Mouse (Mus musculus) hindbrain, embryonic 16.5 days (tissue): ENCODE measurements around the gene Tmem128. TPM values are rescaled to one million over a fixed set of nuclear protein-coding genes. Genes with fewer than 3 reads are reported as not detected.

Source experiments
- ATAC-seq: fragments of 200-750 bp; cut with Nextera tagmentation; 2 replicates; pipeline ENCODE4 v1.8.0; 2017; ENCODE audit warnings: moderate TSS enrichment, moderate library complexity
- H3K27ac ChIP-seq: fragments of 300-500 bp; sonication (generic); 2 replicates; pipeline ENCODE4 v1.5.1; 2014; ENCODE audit warnings: low read depth, mild to moderate bottlenecking, control low read depth, low read length, moderate library complexity
- H3K27me3 ChIP-seq: fragments of 300-500 bp; sonication (generic); replicated peaks from 2 replicates; pipeline ENCODE4 v1.6.1; 2014; ENCODE audit warnings: low read length; ENCODE audit not compliant: control insufficient read depth, insufficient read depth
- H3K36me3 ChIP-seq: fragments of 300-500 bp; sonication (generic); 2 replicates; pipeline ENCODE4 v1.6.1; 2014; ENCODE audit warnings: mild to moderate bottlenecking, low read length, moderate library complexity, mixed read lengths; ENCODE audit not compliant: control insufficient read depth, insufficient read depth
- H3K4me1 ChIP-seq: fragments of 300-500 bp; sonication (generic); 2 replicates; pipeline ENCODE4 v1.6.1; 2014; ENCODE audit warnings: low read depth, low read length; ENCODE audit not compliant: control insufficient read depth, insufficient read depth
- H3K4me2 ChIP-seq: fragments of 300-500 bp; sonication (generic); 2 replicates; pipeline ENCODE4 v1.6.1; 2014; ENCODE audit warnings: mild to moderate bottlenecking, low read length, control low read depth, moderate library complexity
- H3K4me3 ChIP-seq: fragments of 300-500 bp; sonication (generic); 2 replicates; pipeline ENCODE4 v1.5.1; 2014; ENCODE audit warnings: mild to moderate bottlenecking, low read length, control low read depth, moderate library complexity
- H3K9ac ChIP-seq: fragments of 300-500 bp; sonication (generic); 2 replicates; pipeline ENCODE4 v1.6.1; 2014; ENCODE audit warnings: low read depth, mild to moderate bottlenecking, control low read depth, low read length, moderate library complexity
- H3K9me3 ChIP-seq: fragments of 300-500 bp; sonication (generic); 2 replicates; pipeline ENCODE4 v1.6.1; 2014; ENCODE audit warnings: mild to moderate bottlenecking, low read length, moderate library complexity; ENCODE audit not compliant: control insufficient read depth
- WGBS: fragments of 180-500 bp; shearing (Covaris S2); extraction: QIAGEN DNeasy Blood & Tissue Kit; methylation state at CpG from one replicate; pipeline ENCODE4 v1.1.7; 2014; 5-methylcytosine and 5-hydroxymethylcytosine counted together
- polyA plus RNA-seq: library from polyadenylated mRNA; unstranded; fragments of >200 nt; fragmentation: Nextera tagmentation; extraction: Ambion mirVana; gene quantifications from 2 replicates; pipeline ENCODE4 v1.2.1, GENCODE M21; 2015

Tmem128 gene
- polyA plus RNA-seq: 89.3 and 91.4 TPM in 2 replicates

- under 1% methylated on average over 40 of the region's 40 CpGs for WGBS
- peak within 1 kb of the TSS; percentile 71 for H3K4me3 ChIP-seq
Measured at GRCm38 (mm10) chr5:38260107-38260682, at the start of gene Tmem128. Gene Tmem128 (plus strand): TSS chr5:38260185.

DNA sequence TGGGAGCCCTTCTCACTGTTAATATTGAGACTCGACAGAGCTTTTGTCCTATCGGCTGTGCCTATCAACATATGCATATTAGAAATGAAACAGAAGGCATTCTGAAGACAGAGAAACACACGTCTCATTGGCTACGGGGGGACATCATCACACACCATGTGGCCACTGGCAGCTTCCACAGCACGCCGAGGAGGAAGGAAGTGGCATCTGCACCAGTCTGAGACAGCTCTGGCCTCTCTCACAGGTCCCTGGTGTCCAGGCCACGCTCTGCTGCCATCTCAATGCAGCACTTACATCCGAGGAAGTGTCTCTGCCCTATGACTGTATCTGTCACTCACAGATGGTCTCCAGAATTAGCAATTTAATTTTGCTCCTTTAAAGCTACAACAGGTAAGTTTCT, 48.3 kb upstream of the Tmem128 start:
- Histone ChIP-seq H3K27ac (no peak overlapping the region), H3K4me1 (no peaks in the 10 kb centered on the region), H3K27me3 (no peaks in the 10 kb centered on the region), H3K9ac (no peak overlapping the region), H3K36me3 (peaks cover 35% of the 10 kb centered on the region), H3K4me3 (no peak overlapping the region), H3K4me2 (no peak overlapping the region), H3K9me3 (no peaks in the 10 kb centered on the region)
- WGBS: 88% methylated on average over 8 of the region's 8 CpGs
- no peak for ATAC-seq

More at GRCm38 (mm10) chr5:38260107-38260682, at the start of gene Tmem128:
- Histone ChIP-seq H3K4me2 (peak within 1 kb of the TSS; percentile 77), H3K9me3 (no peaks in the 10 kb centered on the region), H3K27ac (peak within 1 kb of the TSS; percentile 77), H3K9ac (peak within 1 kb of the TSS; percentile 81), H3K4me1 (peaks cover 6% of the 10 kb centered on the region), H3K27me3 (no peaks in the 10 kb centered on the region; the same call in 1 of the 2 replicates), H3K36me3 (peaks cover 16% of the 10 kb centered on the region)
- ATAC-seq: peak; percentile 86

- no peak overlapping the region for H3K4me2 ChIP-seq
- WGBS: 83% methylated on average over 6 of the region's 6 CpGs
- no peak overlapping the region for H3K27ac ChIP-seq
- H3K9ac ChIP-seq: no peak overlapping the region
- no peaks in the 10 kb centered on the region for H3K27me3 ChIP-seq
- H3K4me3 ChIP-seq: no peak overlapping the region
- H3K36me3 ChIP-seq: peaks cover 35% of the 10 kb centered on the region
- ATAC-seq: no peak
- H3K9me3 ChIP-seq: no peaks in the 10 kb centered on the region
- no peaks in the 10 kb centered on the region for H3K4me1 ChIP-seq
Measured at GRCm38 (mm10) chr5:38213009-38213408, 47.0 kb upstream of the Tmem128 start.

- Histone ChIP-seq H3K36me3 (peaks cover 4% of the 10 kb centered on the region; the same call in 1 of the 2 replicates), H3K27ac (peak overlapping the region; percentile 85), H3K4me2 (peak overlapping the region; percentile 85), H3K4me1 (peaks cover 21% of the 10 kb centered on the region), H3K9me3 (no peaks in the 10 kb centered on the region), H3K9ac (peak overlapping the region; percentile 90), H3K27me3 (no peaks in the 10 kb centered on the region), H3K4me3 (peak overlapping the region; percentile 84)
- 0% methylated on average over 23 of the region's 35 CpGs for WGBS
- peak; percentile 86 for ATAC-seq
Measured at GRCm38 (mm10) chr5:38219771-38220307, 40.1 kb upstream of the Tmem128 start.

GRCm38 (mm10) chr5:38220328-38220912, 39.6 kb upstream of the Tmem128 start, which contains the start of the genes Zbtb49 and Lyar:
Gene Zbtb49 (minus strand): TSS chr5:38220457.
Gene Lyar (plus strand): TSS chr5:38220470.
- WGBS: under 1% methylated on average over 50 of the region's 55 CpGs
- Histone ChIP-seq H3K4me1 (peaks cover 21% of the 10 kb centered on the region), H3K4me2 (peak within 1 kb of the TSS; percentile 88), H3K9me3 (no peaks in the 10 kb centered on the region), H3K4me3 (peak within 1 kb of the TSS; percentile 84), H3K27me3 (no peaks in the 10 kb centered on the region), H3K9ac (peak within 1 kb of the TSS; percentile 90), H3K27ac (peak within 1 kb of the TSS; percentile 85), H3K36me3 (no peaks in the 10 kb centered on the region)
- peak; percentile 92 for ATAC-seq

- ATAC-seq: no peak
- no peak overlapping the region for H3K27ac ChIP-seq
- H3K4me3 ChIP-seq: no peak overlapping the region
- H3K4me1 ChIP-seq: no peaks in the 10 kb centered on the region
- no peaks in the 10 kb centered on the region for H3K27me3 ChIP-seq
- no peak overlapping the region for H3K9ac ChIP-seq
- peaks cover 29% of the 10 kb centered on the region for H3K36me3 ChIP-seq
- H3K4me2 ChIP-seq: no peak overlapping the region
- 64% methylated on average over 4 of the region's 4 CpGs for WGBS
- H3K9me3 ChIP-seq: 0 out of 2 replicates have a peak, but pooled peaks cover 2% of the 10 kb centered on the region
Measured at GRCm38 (mm10) chr5:38235422-38235821, 24.6 kb upstream of the Tmem128 start.

GRCm38 (mm10) chr5:38236627-38237026, 23.4 kb upstream of the Tmem128 start:
- 92% methylated on average over 2 of the region's 2 CpGs for WGBS
- no peak for ATAC-seq
- Histone ChIP-seq H3K9me3 (0 out of 2 replicates have a peak, but pooled peaks cover 2% of the 10 kb centered on the region), H3K9ac (no peak overlapping the region), H3K4me2 (no peak overlapping the region), H3K27ac (no peak overlapping the region), H3K4me3 (no peak overlapping the region), H3K36me3 (peaks cover 19% of the 10 kb centered on the region), H3K4me1 (no peaks in the 10 kb centered on the region), H3K27me3 (no peaks in the 10 kb centered on the region)

- H3K27ac ChIP-seq: no peak overlapping the region
- peak; percentile 48 for ATAC-seq
- 16% methylated on average over 5 of the region's 5 CpGs for WGBS
Measured at GRCm38 (mm10) chr5:38240727-38241472, 19.1 kb upstream of the Tmem128 start.

DNA sequence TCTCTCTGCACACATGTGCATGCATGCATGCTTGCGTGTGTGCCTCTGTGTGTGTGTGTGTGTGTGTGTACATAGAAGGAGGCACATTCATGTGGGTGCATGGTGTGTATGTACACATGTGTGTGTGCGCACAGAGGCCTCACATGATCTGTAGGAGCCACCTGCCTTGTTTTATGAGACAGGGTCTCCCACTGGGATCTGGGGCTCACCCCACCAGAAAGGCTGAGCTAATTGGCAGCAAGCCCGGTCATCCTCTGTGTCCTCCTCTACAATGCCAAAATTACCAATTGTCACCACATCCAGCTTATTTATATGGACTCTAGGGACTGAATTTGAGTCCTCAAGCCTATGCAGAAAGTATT, 18.5 kb upstream of the Tmem128 start:
- Histone ChIP-seq H3K9ac (no peak overlapping the region), H3K27me3 (no peaks in the 10 kb centered on the region), H3K36me3 (no peaks in the 10 kb centered on the region), H3K4me2 (no peak overlapping the region), H3K4me3 (no peak overlapping the region), H3K9me3 (0 out of 2 replicates have a peak, but pooled peaks cover 2% of the 10 kb centered on the region), H3K27ac (no peak overlapping the region), H3K4me1 (no peaks in the 10 kb centered on the region)
- WGBS: 53% methylated on average over 3 of the region's 3 CpGs
- 0 out of 2 replicates have a peak, but pooled peaks have one; percentile 20 for ATAC-seq

More at GRCm38 (mm10) chr5:38240727-38241472, 19.1 kb upstream of the Tmem128 start:
- Histone ChIP-seq H3K4me3 (no peak overlapping the region), H3K9me3 (0 out of 2 replicates have a peak, but pooled peaks cover 2% of the 10 kb centered on the region), H3K4me1 (no peaks in the 10 kb centered on the region), H3K4me2 (no peak overlapping the region), H3K9ac (no peak overlapping the region), H3K36me3 (no peaks in the 10 kb centered on the region), H3K27me3 (no peaks in the 10 kb centered on the region)
